Mouse (Mus musculus) spleen, postnatal 10 days (tissue): ENCODE results near the gene Mutyh.

ENCODE experiments used
- DNase-seq, 2 experiments: peaks; one replicate each; pipeline ENCODE4 v3.0.0; 2021 to 2022; ENCODE audit warnings: low spot score in 2 of 2

The Mutyh gene

GRCm38 (mm10) chr4:116807197-116808129 is at the start of gene Mutyh, which contains the start of gene Toe1:
Mutyh (plus strand) TSS chr4:116807723.
Toe1 (minus strand) TSS chr4:116807640.
- DNase-seq, result peak; percentile 79 to 96

- DNase-seq, result no peak
Measured at GRCm38 (mm10) chr4:116761914-116762313, 45.6 kb upstream of the Mutyh start.

- DNase-seq, result no peak
Measured at GRCm38 (mm10) chr4:116764001-116764400, 43.5 kb upstream of the Mutyh start.

- no peak for DNase-seq
Measured at GRCm38 (mm10) chr4:116768510-116768909, 39.0 kb upstream of the Mutyh start.

GRCm38 (mm10) chr4:116769060-116769459 is 38.5 kb upstream of the Mutyh start:
- DNase-seq, result no peak

GRCm38 (mm10) chr4:116776391-116776790 is 31.1 kb upstream of the Mutyh start:
- no peak for DNase-seq

- DNase-seq, result no peak
Measured at GRCm38 (mm10) chr4:116777079-116777478, 30.4 kb upstream of the Mutyh start.

- no peak for DNase-seq
Measured at GRCm38 (mm10) chr4:116780541-116780940, 27.0 kb upstream of the Mutyh start.

- DNase-seq, result no peak
Measured at GRCm38 (mm10) chr4:116781366-116781765, 26.2 kb upstream of the Mutyh start.

GRCm38 (mm10) chr4:116782171-116782570 is 25.4 kb upstream of the Mutyh start:
- no peak for DNase-seq

GRCm38 (mm10) chr4:116786587-116786986 is 20.9 kb upstream of the Mutyh start:
- DNase-seq, result no peak

GRCm38 (mm10) chr4:116787985-116788760 is 19.4 kb upstream of the Mutyh start:
- DNase-seq, result no peak

GRCm38 (mm10) chr4:116788956-116789355 is 18.6 kb upstream of the Mutyh start:
- peak; percentile 55 to 85 for DNase-seq

GRCm38 (mm10) chr4:116792453-116792852 is 15.1 kb upstream of the Mutyh start:
- DNase-seq, result no peak

GRCm38 (mm10) chr4:116794273-116794672 is 13.2 kb upstream of the Mutyh start:
- no peak for DNase-seq

GRCm38 (mm10) chr4:116796442-116797110 is 10.9 kb upstream of the Mutyh start:
- no peak for DNase-seq

- peak in 1 of 2 experiments; percentile 41 for DNase-seq
Measured at GRCm38 (mm10) chr4:116799901-116800300, 7.6 kb upstream of the Mutyh start.

GRCm38 (mm10) chr4:116811012-116811411 is 3.5 kb downstream of the Mutyh start:
- no peak for DNase-seq

- no peak for DNase-seq
Measured at GRCm38 (mm10) chr4:116815276-116815675, 7.8 kb downstream of the Mutyh start.

GRCm38 (mm10) chr4:116817486-116817885 is 10.0 kb downstream of the Mutyh start:
- DNase-seq, result no peak

GRCm38 (mm10) chr4:116819968-116820901 is 12.7 kb downstream of the Mutyh start:
- DNase-seq, result no peak
